Mouse (Mus musculus) embryo, embryonic 10 days (tissue): ENCODE data around the gene Tox4.

Source experiments
- DNase-seq: peaks from one replicate; pipeline ENCODE4 v3.0.0-alpha.2; 2015; ENCODE audit warnings: low spot score

The Tox4 gene

DNA sequence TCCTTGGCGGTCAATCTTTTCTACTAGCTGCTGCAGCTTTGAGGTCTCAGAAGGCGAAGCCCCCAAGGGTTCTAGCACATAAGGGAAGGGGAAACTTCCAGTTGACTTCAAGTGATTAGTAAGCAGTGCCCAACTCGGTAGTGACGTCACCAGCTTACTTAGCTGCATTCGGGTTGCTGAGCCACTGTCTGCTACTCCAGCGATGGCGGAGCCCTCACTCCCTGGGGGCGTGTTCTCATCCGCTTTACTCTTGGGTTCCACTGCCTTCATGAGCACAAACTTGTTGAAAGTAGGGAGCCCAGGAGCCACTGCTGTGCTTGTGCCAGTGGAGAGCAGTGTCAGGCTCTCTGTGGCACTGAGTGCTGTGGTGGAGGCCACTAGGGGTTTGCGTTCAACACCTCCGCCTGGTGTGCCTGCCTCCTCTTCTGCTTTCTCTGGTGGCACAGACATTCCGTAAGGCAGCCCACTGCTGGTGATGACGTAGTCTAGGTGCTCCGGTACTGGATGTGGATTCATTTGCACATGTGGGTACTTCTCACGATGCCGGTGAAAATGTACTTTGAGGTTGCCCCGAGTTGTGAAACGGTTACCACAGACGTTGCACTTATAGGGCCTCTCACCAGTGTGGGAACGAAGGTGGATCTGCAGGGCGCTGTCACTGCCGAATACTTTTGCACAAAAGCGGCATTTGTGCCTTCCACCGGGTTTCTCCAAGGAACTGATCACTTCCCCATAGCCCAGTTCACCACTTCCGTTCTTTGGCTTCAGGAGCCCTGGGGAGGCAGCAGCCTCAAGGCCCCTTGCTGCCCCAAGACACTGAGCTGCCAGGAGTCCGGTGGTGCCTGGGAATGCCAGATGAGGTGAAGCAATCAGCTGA lies 35.2 kb downstream of the Tox4 start:
- DNase-seq: no peak

DNA sequence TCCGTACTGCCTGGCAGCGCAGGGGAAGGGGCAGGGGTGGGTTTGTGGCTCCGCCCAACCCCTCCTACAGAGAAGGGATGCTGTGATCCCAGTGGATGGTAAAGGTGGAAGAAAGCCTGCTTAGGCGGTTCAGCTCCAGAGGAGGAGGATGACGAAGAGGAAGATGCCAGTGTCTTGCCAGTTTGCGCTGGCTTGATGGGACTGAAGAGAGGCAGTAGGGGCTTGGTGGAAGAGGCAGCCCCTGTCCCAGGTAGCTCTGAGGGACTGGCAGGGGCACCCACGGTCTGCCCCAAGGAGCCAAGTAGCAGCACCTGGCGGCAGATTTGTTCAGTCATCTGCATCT lies 35.8 kb downstream of the Tox4 start:
- DNase-seq: no peak

DNA sequence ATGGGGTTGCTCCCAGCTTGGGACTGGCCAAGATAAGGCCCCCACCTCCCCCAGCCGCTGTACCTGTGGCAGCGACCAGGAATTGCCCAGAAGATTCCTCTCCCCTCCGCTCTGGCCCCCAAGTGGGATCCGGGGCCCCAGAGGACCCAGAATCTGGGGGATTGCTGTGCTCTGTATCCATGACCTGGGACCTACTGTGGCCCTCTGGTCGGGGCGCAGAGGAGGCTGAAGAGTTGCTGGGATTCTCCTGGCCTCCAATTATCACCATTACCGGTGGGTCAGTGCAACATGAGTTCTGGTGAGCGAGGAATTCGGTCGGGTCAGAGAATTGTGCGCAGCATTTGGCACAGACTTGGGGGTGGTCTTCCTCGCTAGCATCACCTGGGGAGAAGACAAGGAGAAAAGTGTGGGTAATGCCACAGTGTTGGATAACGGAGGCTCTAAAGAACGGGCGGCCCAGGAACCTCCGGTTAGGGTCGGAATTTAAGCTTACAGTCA lies 36.4 kb downstream of the Tox4 start:
- DNase-seq: no peak

- peak; percentile 85 for DNase-seq
Measured at GRCm38 (mm10) chr14:52315792-52316440, 37.0 kb downstream of the Tox4 start.

DNA sequence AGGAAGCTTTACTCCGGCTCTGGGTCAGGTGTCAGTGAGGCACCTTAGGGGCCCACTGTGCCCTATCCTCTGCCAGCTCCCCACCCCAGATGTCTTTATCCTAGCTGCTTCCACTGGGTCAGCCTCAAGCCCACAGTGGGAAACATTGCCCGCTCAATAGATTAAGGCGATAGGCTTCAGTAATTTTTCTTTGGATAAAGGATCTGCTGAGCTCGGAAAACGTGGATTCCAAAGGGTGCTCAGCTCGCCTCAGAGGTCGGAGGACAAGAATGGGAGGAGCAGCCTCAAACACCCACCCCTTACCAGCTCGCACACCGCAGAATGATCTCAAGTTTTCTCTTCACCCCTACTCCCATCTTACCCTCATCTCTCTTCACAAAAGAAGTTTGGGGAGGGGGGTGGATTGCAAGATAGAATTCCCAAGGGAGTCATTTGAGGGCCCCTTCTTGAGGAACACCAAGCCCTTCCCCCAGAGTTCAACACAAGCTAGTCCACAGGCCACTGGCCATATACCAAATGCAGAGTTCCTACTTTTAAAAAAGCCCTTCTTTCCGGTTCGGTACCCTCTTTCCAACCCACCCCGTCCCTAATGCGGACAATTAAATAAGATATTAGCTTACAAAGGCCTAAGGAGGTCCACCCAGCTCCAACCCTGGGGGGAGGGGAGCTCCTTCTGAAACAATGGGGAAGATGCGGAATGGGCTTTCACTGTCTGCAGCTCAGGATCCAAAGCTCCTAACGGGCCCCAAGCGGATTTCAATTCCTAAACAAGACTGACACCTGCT lies 37.7 kb downstream of the Tox4 start:
- peak; percentile 74 for DNase-seq

- no peak for DNase-seq
Measured at GRCm38 (mm10) chr14:52319361-52319760, 40.4 kb downstream of the Tox4 start.

DNA sequence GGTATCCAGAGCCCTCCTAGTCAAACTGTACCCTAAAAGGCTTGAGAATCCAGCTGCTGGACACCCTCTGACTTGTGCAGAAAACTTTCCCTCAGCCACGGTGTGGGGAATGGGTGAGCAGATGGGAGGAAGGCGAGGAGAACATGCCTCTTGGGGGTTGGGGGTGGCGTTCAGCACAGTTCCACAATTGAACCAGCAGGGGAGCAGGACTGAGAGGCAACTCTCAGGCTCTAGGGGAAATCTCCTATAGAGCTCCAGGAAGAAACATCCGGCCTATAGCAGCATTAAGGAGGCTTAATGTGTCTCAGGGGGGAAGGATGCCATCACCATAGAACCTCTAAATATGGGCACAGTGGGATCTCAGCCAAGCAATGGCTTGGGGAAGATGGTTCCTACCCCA lies 46.9 kb downstream of the Tox4 start:
- peak; percentile 58 for DNase-seq

GRCm38 (mm10) chr14:52327375-52327901 lies 48.5 kb downstream of the Tox4 start:
- peak; percentile 70 for DNase-seq

- peak; percentile 47 for DNase-seq
Measured at GRCm38 (mm10) chr14:52327910-52328812, 49.2 kb downstream of the Tox4 start, which contains the start of gene Sall2. Gene Sall2 (minus strand): TSS chr14:52328762.

DNA sequence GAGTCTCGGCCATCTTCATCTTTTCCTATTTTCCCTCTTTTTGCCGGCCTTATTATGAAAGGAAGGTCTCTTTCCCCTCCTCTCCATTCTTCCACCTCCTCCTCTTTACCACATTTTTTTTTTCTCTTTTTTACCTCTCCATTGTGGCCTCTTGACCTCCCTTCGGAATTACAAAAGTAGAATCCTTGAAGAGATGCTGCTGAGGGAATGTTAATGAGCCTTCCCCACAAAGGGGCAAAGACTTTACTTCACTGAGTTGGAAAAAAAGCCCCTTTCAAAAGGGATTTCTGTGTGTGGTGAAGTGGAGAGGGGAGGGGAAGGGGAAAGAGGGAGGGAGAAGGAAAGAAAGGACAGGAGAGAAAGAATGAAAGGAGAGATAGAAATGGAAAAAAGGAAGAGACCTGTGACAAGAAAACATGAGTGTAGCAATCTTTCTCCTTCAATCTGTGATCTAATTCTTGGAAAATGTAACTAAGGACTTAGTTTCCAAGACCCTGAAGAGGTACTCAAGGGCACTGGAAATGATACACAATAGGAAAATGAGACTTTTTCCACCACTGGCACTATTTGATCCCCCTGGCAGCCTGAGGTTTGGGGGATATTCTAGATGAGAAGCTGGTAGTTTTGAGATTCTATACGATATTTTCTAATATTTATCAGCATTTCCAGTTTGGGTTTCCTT lies 52.3 kb downstream of the Tox4 start:
- DNase-seq: peak; percentile 70

GRCm38 (mm10) chr14:52332171-52332570 lies 53.2 kb downstream of the Tox4 start:
- DNase-seq: no peak

GRCm38 (mm10) chr14:52338751-52339511 lies 60.0 kb downstream of the Tox4 start:
- DNase-seq: peak; percentile 91

- no peak for DNase-seq
Measured at GRCm38 (mm10) chr14:52339512-52339852, 60.5 kb downstream of the Tox4 start.
